Mouse (Mus musculus): Measurements from ENCODE around the gene Trabd. TPM values are rescaled to one million over a fixed set of nuclear protein-coding genes. Genes with fewer than 3 reads are reported as not detected.

The Trabd gene
- total RNA-seq, 2 experiments from 2014 or later, result 45.1 to 47.6 TPM

GRCm38 (mm10) chr15:89128382-89129350 lies 53.7 kb downstream of the Trabd start, which contains the start of gene Hdac10:
Gene Hdac10 (minus strand): TSS chr15:89128700.
- DNase-seq, result peak; percentile 86

- DNase-seq, result no peak
Measured at GRCm38 (mm10) chr15:89130245-89130644, 55.3 kb downstream of the Trabd start.

GRCm38 (mm10) chr15:89131316-89131715 lies 56.4 kb downstream of the Trabd start:
- no peak for DNase-seq

Other genes starting within 250 kb of the Trabd start
- 10 to 100 TPM; 36.8 to 40.2 TPM for gene Pim3, start 212.9 kb upstream of the Trabd start, total RNA-seq (2021)
- gene Ttll8, start 120.7 kb upstream of the Trabd start, total RNA-seq (2021), result not detected
- gene Mlc1, start 96.1 kb upstream of the Trabd start, total RNA-seq (2021), result not detected
- gene Mov10l1, start 92.2 kb upstream of the Trabd start, total RNA-seq (2021), result 100 to 1,000 TPM; 109 to 121 TPM
- 1 to 10 TPM; 2.1 to 2.3 TPM for gene Panx2, start 15.4 kb upstream of the Trabd start, total RNA-seq (2021)
- gene Selenoo, start 14.0 kb downstream of the Trabd start, total RNA-seq (2021), result 10 to 100 TPM; 10.0 to 10.2 TPM
- gene Tubgcp6, start 48.0 kb downstream of the Trabd start, total RNA-seq (2021), result 10 to 100 TPM; 15.9 to 16.1 TPM
- gene Hdac10, start 53.6 kb downstream of the Trabd start, total RNA-seq (2021), result 1 to 10 TPM; 9.0 to 9.5 TPM
- 10 to 100 TPM; 28.8 to 28.9 TPM for gene Mapk12, start 65.6 kb downstream of the Trabd start, total RNA-seq (2021)
- 1 to 10 TPM; 4.1 to 5.4 TPM for gene Mapk11, start 74.5 kb downstream of the Trabd start, total RNA-seq (2021)
- gene Plxnb2, start 105.7 kb downstream of the Trabd start, total RNA-seq (2021), result 100 to 1,000 TPM; 132 to 137 TPM
- 10 to 100 TPM in 1 of 2 experiments, 1 to 10 TPM in 1; 8.7 to 10.3 TPM for gene Dennd6b, start 121.4 kb downstream of the Trabd start, total RNA-seq (2021)
- 10 to 100 TPM; 51.4 to 54.7 TPM for gene Ppp6r2, start 136.4 kb downstream of the Trabd start, total RNA-seq (2021)
- gene Sbf1, start 240.2 kb downstream of the Trabd start, total RNA-seq (2021), result 10 to 100 TPM; 78.6 to 83.4 TPM
- not detected for gene Adm2, start 247.6 kb downstream of the Trabd start, total RNA-seq (2021)

Measured in heart, postnatal 4 days (tissue).